Mouse (Mus musculus) ZHBTc4 (cell line): ENCODE results near the gene Vps33b.
"Not testable (repeated sequence)": the region's sequence is repeated elsewhere in the genome, so short reads cannot be mapped to it uniquely, and the experiment has no call there.

Experiments used
- DNase-seq: peaks from one replicate; pipeline ENCODE4 v3.0.0-alpha.2; 2011; ENCODE audit warnings: low read depth, low spot score

Vps33b gene

GRCm38 (mm10) chr7:80317439-80318115 is 48.1 kb downstream of the Vps33b start:
- DNase-seq, result no peak

GRCm38 (mm10) chr7:80318670-80319069 is 49.2 kb downstream of the Vps33b start:
- DNase-seq, result no peak

GRCm38 (mm10) chr7:80319846-80320496 is 50.5 kb downstream of the Vps33b start:
- DNase-seq, result peak; percentile 47

DNA sequence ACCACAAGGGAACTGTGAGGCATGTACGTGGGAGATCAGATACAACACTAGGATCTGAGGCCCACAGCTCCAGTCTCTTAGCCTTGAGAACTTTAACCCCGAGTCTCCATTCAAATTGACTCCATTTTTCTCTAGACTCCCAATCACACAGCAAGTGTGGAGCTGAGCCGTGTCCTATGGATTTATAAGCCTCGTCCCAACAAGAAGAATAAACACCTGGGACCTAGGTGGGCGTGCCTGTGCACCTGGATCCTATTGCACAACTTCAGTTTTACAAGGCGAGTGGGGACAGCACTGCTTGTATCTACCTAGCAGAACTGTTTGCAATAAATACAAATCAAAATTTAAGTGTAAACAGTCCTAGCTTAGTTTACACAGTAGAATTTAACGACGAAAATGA is 53.9 kb downstream of the Vps33b start:
- DNase-seq, result no peak

DNA sequence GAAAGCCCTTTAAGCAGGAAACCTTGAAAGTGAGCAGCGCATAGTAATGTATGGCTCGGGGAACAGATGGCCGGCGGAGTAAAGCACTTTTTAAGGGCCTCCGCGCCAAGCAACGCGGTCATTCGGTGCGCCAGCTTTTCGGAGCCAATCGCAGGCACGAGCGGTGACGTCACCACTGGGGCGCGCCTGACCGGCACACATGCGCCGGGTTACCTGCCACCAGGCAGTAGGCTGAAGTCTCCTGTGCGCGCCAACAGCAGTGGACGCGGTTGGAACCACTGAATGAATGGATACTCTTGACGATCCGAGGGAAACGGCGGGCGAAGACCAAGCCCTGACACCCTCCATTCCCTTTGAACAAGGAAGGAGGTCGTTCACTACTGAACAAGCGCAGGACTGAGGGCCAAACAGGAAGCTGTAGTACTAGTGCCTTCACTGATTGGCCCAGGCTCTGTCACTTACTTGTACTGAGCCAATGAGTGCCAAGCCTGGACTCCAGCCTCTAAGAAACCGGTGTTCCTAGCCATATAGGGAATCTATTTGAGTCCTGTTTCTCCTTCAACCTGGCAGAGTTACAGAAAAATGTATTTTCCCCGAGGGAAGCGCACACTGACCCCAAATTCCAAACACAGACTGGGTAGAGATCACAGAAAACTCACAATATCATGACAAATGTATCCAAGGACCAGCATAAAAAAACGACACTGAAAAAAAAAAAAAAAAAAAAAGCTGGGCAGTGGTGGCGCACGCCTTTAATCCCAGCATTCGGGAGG is 54.8 kb downstream of the Vps33b start, which contains the start of gene Rccd1:
Rccd1 (minus strand) TSS at position 412 of the 773 bp plus-strand sequence.
- peak; percentile 96 for DNase-seq

- DNase-seq, result not testable (repeated sequence)
Observed at GRCm38 (mm10) chr7:80324816-80325119, 55.3 kb downstream of the Vps33b start.

- DNase-seq, result peak; percentile 26
Observed at GRCm38 (mm10) chr7:80325292-80325868, 55.9 kb downstream of the Vps33b start.

DNA sequence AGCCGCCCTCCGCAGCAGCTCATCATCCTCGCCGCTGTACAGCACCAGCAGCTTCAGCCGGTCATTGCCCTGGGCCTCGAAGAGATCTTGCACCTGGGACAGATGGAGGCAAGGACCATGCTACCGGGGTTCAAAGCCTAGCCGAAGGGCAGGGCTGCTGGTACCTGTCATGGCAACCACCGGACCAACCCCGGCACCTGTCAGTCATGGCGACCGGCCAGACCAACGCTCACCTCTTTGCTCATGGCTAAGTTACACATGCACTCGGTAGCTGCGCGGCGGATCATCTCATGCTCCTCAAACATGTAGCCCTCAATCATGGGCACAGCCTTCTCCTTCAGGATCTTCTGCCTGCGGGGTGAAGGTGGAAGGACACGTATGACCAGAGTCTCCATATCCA is 56.6 kb downstream of the Vps33b start:
- peak; percentile 22 for DNase-seq

DNA sequence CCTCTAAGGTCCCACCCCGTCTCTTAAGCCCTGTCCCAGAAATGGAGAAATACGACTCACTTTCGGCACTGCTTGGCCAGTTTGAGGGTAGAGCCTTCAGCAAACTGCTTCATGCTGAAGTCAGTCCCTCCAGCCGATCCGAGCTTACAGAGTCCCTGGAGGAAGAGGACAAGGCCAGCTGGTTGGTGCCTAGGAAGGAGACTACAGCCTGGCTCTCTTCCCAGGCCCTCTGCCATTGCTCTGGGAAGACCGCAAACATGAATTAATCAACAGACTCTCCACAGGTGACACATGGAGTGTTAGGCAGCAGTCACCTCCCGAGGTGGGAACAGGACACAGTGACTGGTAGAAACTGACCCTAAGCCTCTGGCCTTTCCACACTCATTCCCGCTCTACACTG is 60.8 kb downstream of the Vps33b start:
- no peak for DNase-seq

GRCm38 (mm10) chr7:80331433-80331832 is 62.0 kb downstream of the Vps33b start:
- DNase-seq, result no peak

GRCm38 (mm10) chr7:80334848-80335247 is 65.4 kb downstream of the Vps33b start:
- no peak for DNase-seq

DNA sequence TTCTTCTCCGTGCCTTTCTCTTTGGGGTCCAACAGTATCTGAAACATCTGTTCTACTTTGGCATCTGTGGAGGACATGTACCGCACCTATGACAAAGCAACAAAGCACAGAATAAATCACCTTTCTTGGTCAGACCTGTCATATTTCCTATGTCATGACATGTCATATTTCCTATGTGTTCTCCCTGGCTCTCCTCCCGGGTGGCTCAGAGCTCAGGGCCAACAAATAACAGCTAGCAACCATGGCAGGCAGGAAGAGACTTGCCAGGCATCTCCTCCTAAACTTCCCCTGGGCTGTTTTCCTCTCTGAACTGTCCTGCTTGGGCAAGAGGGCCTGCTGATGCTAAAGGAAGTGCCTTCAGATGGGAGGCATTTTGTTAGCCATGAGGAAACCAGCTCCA is 67.5 kb downstream of the Vps33b start:
- DNase-seq, result no peak

GRCm38 (mm10) chr7:80339371-80339770 is 69.9 kb downstream of the Vps33b start:
- DNase-seq, result no peak

DNA sequence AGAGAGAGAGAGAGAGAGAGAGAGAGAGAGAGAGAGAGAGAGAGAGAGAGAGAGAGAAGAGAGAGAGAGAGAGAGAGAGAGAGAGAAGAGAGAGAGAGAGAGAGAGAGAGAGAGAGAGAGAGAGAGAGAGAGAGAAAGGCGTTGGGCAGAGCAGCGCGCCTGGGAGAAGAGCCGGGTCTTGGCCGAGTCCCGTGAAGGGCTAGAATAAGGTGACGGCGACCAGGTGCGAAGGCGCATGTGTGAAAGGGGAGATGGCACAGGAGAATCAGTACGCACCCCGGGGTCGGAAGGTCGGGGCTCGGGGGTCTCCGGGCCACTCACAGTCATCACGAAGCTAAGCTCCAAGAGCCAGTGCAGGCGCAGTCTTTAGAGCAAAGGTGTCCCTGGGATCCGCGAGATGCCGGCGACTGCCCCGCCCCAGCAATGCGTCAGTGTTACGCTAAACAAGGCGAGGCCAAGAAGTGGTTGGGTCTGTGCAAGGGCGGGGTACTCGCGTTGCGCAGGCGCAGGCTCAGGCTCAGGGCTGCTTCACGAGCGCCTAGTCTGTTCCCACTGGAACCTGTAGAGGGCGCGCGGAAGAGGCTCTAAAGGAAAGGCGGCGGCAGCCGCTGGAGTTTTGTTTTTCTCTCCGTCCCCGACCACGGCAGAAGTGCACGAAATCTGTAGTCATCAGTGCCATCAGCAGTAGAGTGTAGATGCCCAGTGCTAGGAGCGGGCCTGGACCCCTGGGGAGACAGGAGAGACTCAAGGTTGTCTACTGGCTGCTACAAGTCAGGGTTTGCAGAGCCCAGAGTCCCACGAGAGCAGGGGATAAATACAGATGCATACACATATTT is 70.6 kb downstream of the Vps33b start:
- peak; percentile 99 for DNase-seq

DNA sequence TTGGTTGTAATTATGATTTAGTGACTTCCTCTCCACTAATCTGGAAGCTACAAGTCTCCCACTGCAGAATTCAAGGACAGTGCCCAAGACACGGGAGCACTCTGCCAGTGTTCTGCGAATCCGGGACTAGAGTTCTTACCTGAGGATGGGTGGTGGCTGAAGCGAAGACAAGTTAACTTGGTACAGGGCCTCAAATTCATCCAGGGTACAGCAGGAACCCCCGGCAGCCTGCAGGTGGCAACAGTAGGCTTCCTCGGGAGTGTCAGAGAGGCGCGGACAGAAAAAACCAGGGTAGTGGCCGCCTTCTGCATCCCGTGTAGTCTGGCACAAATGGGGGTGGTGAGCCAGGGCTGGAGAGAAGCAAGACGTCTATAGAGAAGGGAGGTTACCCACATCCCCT is 71.3 kb downstream of the Vps33b start, which contains the start of gene Unc45a:
Unc45a (minus strand) TSS at position 213 of the 400 bp plus-strand sequence.
- peak; percentile 87 for DNase-seq
